Mouse (Mus musculus): ENCODE measurements at regions not wholly inside any gene's neighbourhood (a gene's known extent, or its start where the extent isn't known, plus 50 kb on each side); places are given as distances from the start of the nearest gene placed in this dataset.
"Not testable (repeated sequence)": the region's sequence is repeated elsewhere in the genome, so short reads cannot be mapped to it uniquely, and the experiment has no call there.

DNA sequence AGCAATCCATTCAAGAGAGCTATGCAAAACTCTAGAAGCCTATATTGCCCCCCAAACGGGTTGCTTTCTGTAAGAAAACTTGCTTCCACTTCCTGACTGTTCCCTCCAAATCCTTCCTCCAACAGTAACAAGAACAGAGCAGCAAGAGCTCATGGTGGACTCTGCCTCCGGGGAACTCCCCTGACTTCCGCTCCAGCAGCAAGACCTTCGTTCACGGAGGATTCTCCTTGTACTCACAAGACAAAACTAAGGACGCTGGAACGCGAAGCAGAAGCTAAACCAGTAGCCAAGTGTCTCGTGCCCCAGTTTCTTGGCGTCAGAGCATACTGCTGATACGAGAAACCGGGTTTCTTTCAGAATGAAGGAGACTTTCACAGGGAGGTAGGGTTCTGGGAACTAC, 50.7 kb downstream of the H2al2a start:
- no peaks in the 10 kb centered on the region for H3K9me3 ChIP-seq (ENCODE audit: control insufficient read depth, low read length)
- H3K9ac ChIP-seq (ENCODE audit: low read depth, low read length) = no peak overlapping the region
- ATAC-seq (replicated peaks; ENCODE audit: low FRiP score) (no peak), DNase-seq (ENCODE audit: low spot score) (no peak)
- no peaks in the 10 kb centered on the region for H3K36me3 ChIP-seq (ENCODE audit: control insufficient read depth, insufficient read depth, low read length)
- H3K4me3 ChIP-seq (ENCODE audit: low read depth, low read length) = no peak overlapping the region
- whole genome bisulfite sequencing = 57% methylated on average over 12 of the region's 12 CpGs
- H3K27ac ChIP-seq (ENCODE audit: low read depth, low read length) = no peak overlapping the region
- H3K4me1 ChIP-seq (replicated peaks; ENCODE audit: control insufficient read depth, insufficient read depth, low read length) = no peaks in the 10 kb centered on the region
- H3K27me3 ChIP-seq (replicated peaks; ENCODE audit: control insufficient read depth, insufficient read depth, low read length) = no peaks in the 10 kb centered on the region
- H3K4me2 ChIP-seq = no peak overlapping the region

DNA sequence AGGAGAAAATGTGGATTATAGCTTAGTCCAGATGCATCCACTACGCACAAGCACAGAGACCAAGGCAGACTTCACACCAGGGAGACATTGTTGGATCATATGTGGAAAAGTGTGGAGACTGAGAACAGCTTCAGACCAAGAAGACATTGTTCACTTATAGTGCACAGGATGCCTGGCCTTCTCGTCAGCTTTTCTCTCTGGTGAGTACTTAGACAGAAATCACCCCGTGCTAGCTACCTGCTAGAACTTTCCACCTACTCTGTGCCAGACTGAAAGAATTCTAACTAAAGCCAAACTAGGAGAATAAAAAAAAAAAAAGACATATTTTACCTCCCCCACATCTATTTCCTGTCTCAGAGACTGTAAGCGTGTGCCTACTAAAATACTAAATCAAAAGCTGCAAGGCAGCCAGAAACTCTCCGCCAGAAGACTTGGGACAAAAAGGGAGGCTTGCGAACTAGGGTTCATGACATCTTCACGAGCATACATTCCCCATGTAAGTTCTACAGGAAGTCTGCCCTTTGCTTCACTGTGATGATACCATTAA, 51.3 kb downstream of the H2al2a start:
- Histone ChIP-seq H3K36me3 (ENCODE audit: control insufficient read depth, insufficient read depth, low read length) (no peaks in the 10 kb centered on the region), H3K9me3 (ENCODE audit: control insufficient read depth, low read length) (no peaks in the 10 kb centered on the region), H3K4me3 (ENCODE audit: low read depth, low read length) (no peak overlapping the region), H3K4me1 (replicated peaks; ENCODE audit: control insufficient read depth, insufficient read depth, low read length) (no peaks in the 10 kb centered on the region), H3K27ac (ENCODE audit: low read depth, low read length) (no peak overlapping the region), H3K4me2 (no peak overlapping the region), H3K9ac (ENCODE audit: low read depth, low read length) (no peak overlapping the region), H3K27me3 (replicated peaks; ENCODE audit: control insufficient read depth, insufficient read depth, low read length) (no peaks in the 10 kb centered on the region)
- DNase-seq (ENCODE audit: low spot score) = no peak
- no peak for ATAC-seq (replicated peaks; ENCODE audit: low FRiP score)
- 77% methylated on average over 7 of the region's 7 CpGs for WGBS

GRCm38 (mm10) chr2:17943506-17943905, 53.3 kb downstream of the H2al2a start:
- DNase-seq (ENCODE audit: low spot score) = no peak
- Histone ChIP-seq H3K4me3 (ENCODE audit: low read depth, low read length) (no peak overlapping the region), H3K27me3 (replicated peaks; ENCODE audit: control insufficient read depth, insufficient read depth, low read length) (no peaks in the 10 kb centered on the region), H3K4me1 (replicated peaks; ENCODE audit: control insufficient read depth, insufficient read depth, low read length) (no peaks in the 10 kb centered on the region), H3K36me3 (ENCODE audit: control insufficient read depth, insufficient read depth, low read length) (no peaks in the 10 kb centered on the region), H3K27ac (ENCODE audit: low read depth, low read length) (no peak overlapping the region), H3K4me2 (no peak overlapping the region), H3K9me3 (ENCODE audit: control insufficient read depth, low read length) (no peaks in the 10 kb centered on the region), H3K9ac (ENCODE audit: low read depth, low read length) (no peak overlapping the region)
- 84% methylated on average over 11 of the region's 11 CpGs for WGBS
- no peak for ATAC-seq (replicated peaks; ENCODE audit: low FRiP score)

- 61% methylated on average over 8 of the region's 8 CpGs for WGBS
These were observed 54.0 kb downstream of the H2al2a start for GRCm38 (mm10) chr2:17942528-17943387.

DNA sequence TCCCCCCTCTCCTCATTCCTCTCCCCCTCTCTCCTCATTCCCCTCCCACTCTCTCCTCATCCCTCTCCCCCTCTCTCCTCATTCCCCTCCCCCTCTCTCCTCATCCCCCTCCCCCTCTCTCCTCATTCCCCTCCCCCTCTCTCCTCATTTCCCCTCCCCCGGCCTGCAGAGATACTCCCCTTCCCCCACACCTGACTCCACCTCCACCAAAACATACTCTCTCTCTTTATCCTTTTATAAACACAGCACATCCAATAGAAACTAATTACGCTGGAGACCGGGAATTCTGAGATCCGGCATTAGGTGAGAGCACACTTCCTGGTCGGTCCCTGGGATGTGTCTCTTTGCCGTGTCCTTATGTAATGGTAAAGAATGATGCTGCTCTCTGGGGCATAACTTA, 54.8 kb downstream of the H2al2a start:
- no peak for ATAC-seq (replicated peaks; ENCODE audit: low FRiP score)
- 83% methylated on average over 6 of the region's 6 CpGs for WGBS

More at GRCm38 (mm10) chr2:17942528-17943387, 54.0 kb downstream of the H2al2a start:
- Histone ChIP-seq H3K4me1 (replicated peaks; ENCODE audit: control insufficient read depth, insufficient read depth, low read length) (no peaks in the 10 kb centered on the region), H3K4me3 (ENCODE audit: low read depth, low read length) (no peak overlapping the region), H3K27me3 (replicated peaks; ENCODE audit: control insufficient read depth, insufficient read depth, low read length) (no peaks in the 10 kb centered on the region), H3K27ac (ENCODE audit: low read depth, low read length) (no peak overlapping the region), H3K36me3 (ENCODE audit: control insufficient read depth, insufficient read depth, low read length) (no peaks in the 10 kb centered on the region), H3K4me2 (no peak overlapping the region), H3K9me3 (ENCODE audit: control insufficient read depth, low read length) (no peaks in the 10 kb centered on the region), H3K9ac (ENCODE audit: low read depth, low read length) (no peak overlapping the region)
- ATAC-seq (replicated peaks; ENCODE audit: low FRiP score) (no peak), DNase-seq (ENCODE audit: low spot score) (no peak)

GRCm38 (mm10) chr2:17939857-17940848, 56.6 kb downstream of the H2al2a start:
- 59% methylated on average over 14 of the region's 16 CpGs for WGBS
- H3K4me3 ChIP-seq (ENCODE audit: low read depth, low read length); H3K9me3 ChIP-seq (ENCODE audit: control insufficient read depth, low read length); DNase-seq (ENCODE audit: low spot score); H3K27me3 ChIP-seq (replicated peaks; ENCODE audit: control insufficient read depth, insufficient read depth, low read length); H3K27ac ChIP-seq (ENCODE audit: low read depth, low read length); ATAC-seq (replicated peaks; ENCODE audit: low FRiP score); H3K9ac ChIP-seq (ENCODE audit: low read depth, low read length); H3K4me2 ChIP-seq; H3K4me1 ChIP-seq (replicated peaks; ENCODE audit: control insufficient read depth, insufficient read depth, low read length); H3K36me3 ChIP-seq (ENCODE audit: control insufficient read depth, insufficient read depth, low read length): not testable (repeated sequence)

More for the DNA sequence above, 54.8 kb downstream of the H2al2a start:
- H3K4me2 ChIP-seq = no peak overlapping the region
- no peak for DNase-seq (ENCODE audit: low spot score)
- no peaks in the 10 kb centered on the region for H3K9me3 ChIP-seq (ENCODE audit: control insufficient read depth, low read length)
- no peak overlapping the region for H3K27ac ChIP-seq (ENCODE audit: low read depth, low read length)
- H3K9ac ChIP-seq (ENCODE audit: low read depth, low read length) = no peak overlapping the region
- H3K4me3 ChIP-seq (ENCODE audit: low read depth, low read length) = no peak overlapping the region
- H3K36me3 ChIP-seq (ENCODE audit: control insufficient read depth, insufficient read depth, low read length) = no peaks in the 10 kb centered on the region
- no peaks in the 10 kb centered on the region for H3K27me3 ChIP-seq (replicated peaks; ENCODE audit: control insufficient read depth, insufficient read depth, low read length)
- no peaks in the 10 kb centered on the region for H3K4me1 ChIP-seq (replicated peaks; ENCODE audit: control insufficient read depth, insufficient read depth, low read length)

DNA sequence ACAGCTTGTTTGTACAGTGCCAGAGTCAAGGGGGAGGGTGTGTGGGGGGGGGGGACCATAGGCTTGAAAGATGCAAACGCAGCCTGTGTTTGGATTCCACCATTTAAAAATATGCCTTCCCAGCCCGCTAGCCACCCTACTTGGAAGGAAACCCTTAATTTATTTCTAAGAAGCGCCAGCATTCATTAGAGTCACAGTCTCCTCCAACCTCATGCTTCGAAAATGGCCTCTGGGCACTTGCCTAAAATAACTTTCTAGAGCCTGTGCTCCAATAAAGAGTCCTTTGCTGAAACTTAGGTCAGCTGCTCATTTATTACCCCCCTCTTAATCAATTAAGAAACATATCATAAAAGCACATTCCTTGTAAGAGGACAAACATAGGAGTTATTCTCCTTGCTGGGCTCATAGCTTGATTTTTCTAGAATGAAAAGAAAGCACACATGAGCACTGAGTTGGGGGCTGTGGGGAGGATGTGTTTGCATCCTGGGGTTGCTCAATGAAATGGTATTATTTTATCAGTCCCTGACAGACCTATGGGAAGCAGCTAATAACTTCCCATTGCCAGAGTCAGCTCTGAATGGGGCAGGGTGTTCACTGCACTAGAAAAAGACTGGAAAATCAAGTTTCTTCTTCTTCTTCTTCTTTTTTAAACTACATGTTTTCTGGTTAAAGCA, 57.4 kb downstream of the H2al2a start:
- no peak for DNase-seq (ENCODE audit: low spot score)

GRCm38 (mm10) chr2:17936527-17937139, 60.1 kb downstream of the H2al2a start:
- H3K4me2 ChIP-seq = no peak overlapping the region
- 62% methylated on average over 4 of the region's 4 CpGs for WGBS
- no peaks in the 10 kb centered on the region for H3K36me3 ChIP-seq (ENCODE audit: control insufficient read depth, insufficient read depth, low read length)
- H3K4me3 ChIP-seq (ENCODE audit: low read depth, low read length) = no peak overlapping the region
- H3K9ac ChIP-seq (ENCODE audit: low read depth, low read length) = no peak overlapping the region
- no peak overlapping the region for H3K27ac ChIP-seq (ENCODE audit: low read depth, low read length)
- no peaks in the 10 kb centered on the region for H3K4me1 ChIP-seq (replicated peaks; ENCODE audit: control insufficient read depth, insufficient read depth, low read length)
- no peaks in the 10 kb centered on the region for H3K27me3 ChIP-seq (replicated peaks; ENCODE audit: control insufficient read depth, insufficient read depth, low read length)
- H3K9me3 ChIP-seq (ENCODE audit: control insufficient read depth, low read length) = no peaks in the 10 kb centered on the region
- DNase-seq (ENCODE audit: low spot score) (no peak), ATAC-seq (replicated peaks; ENCODE audit: low FRiP score) (no peak)

More for the DNA sequence above, 57.4 kb downstream of the H2al2a start:
- WGBS = 72% methylated on average over 4 of the region's 4 CpGs
- Histone ChIP-seq H3K27me3 (replicated peaks; ENCODE audit: control insufficient read depth, insufficient read depth, low read length) (no peaks in the 10 kb centered on the region), H3K4me3 (ENCODE audit: low read depth, low read length) (no peak overlapping the region), H3K27ac (ENCODE audit: low read depth, low read length) (no peak overlapping the region), H3K36me3 (ENCODE audit: control insufficient read depth, insufficient read depth, low read length) (no peaks in the 10 kb centered on the region), H3K9me3 (ENCODE audit: control insufficient read depth, low read length) (no peaks in the 10 kb centered on the region), H3K9ac (ENCODE audit: low read depth, low read length) (no peak overlapping the region), H3K4me1 (replicated peaks; ENCODE audit: control insufficient read depth, insufficient read depth, low read length) (no peaks in the 10 kb centered on the region), H3K4me2 (no peak overlapping the region)
- ATAC-seq (replicated peaks; ENCODE audit: low FRiP score) = no peak
